Mouse (Mus musculus): ENCODE data around the gene Golga3.

- TF ChIP-seq POLR2A (IDR thresholded peaks at IDR 0.05; ENCODE audit: low read depth, low read length) (no peak), CTCF (conservative IDR thresholded peaks at IDR 0.05; ENCODE audit: insufficient read depth, insufficient read length, low read depth, low read length) (no peak)
Observed at GRCm38 (mm10) chr5:110231638-110232037, 55.1 kb downstream of the Golga3 start.

Data from kidney, adult 2 months (tissue).